Mouse (Mus musculus) stomach, postnatal 0 days (tissue): ENCODE results near the gene Lgr5. TPM values are rescaled to one million over a fixed set of nuclear protein-coding genes. Genes with fewer than 3 reads are reported as not detected.

ENCODE experiments used
- ATAC-seq: fragments of 200-750 bp; cut with Nextera tagmentation; 2 replicates; pipeline ENCODE4 v1.8.0; 2017; ENCODE audit not compliant: low FRiP score, low TSS enrichment
- DNase-seq: peaks from one replicate; pipeline ENCODE4 v3.0.0-alpha.2; 2016; ENCODE audit warnings: low spot score
- H3K27ac ChIP-seq: fragments of 300-500 bp; sonication (generic); replicated peaks from 2 replicates; pipeline ENCODE4 v1.5.1; 2014; ENCODE audit warnings: mild to moderate bottlenecking, control low read depth
- H3K27me3 ChIP-seq: fragments of 300-500 bp; sonication (generic); 2 replicates; pipeline ENCODE4 v1.6.1; 2014; ENCODE audit warnings: low read length; ENCODE audit not compliant: control insufficient read depth, insufficient read depth
- H3K36me3 ChIP-seq: fragments of 300-500 bp; sonication (generic); 2 replicates; pipeline ENCODE4 v1.6.1; 2014; ENCODE audit warnings: low read length, mixed read lengths; ENCODE audit not compliant: control insufficient read depth, insufficient read depth
- H3K4me1 ChIP-seq: fragments of 300-500 bp; sonication (generic); replicated peaks from 2 replicates; pipeline ENCODE4 v1.6.1; 2014; ENCODE audit warnings: antibody characterized with exemption; ENCODE audit not compliant: control insufficient read depth, insufficient read depth
- H3K4me2 ChIP-seq: fragments of 300-500 bp; sonication (generic); replicated peaks from 2 replicates; pipeline ENCODE4 v1.6.1; 2014; ENCODE audit warnings: low read depth, mild to moderate bottlenecking, control low read depth, moderate library complexity
- H3K4me3 ChIP-seq: fragments of 300-500 bp; sonication (generic); 2 replicates; pipeline ENCODE4 v1.5.1; 2014; ENCODE audit warnings: low read depth, low read length, control low read depth
- H3K9ac ChIP-seq: fragments of 300-500 bp; sonication (generic); 2 replicates; pipeline ENCODE4 v1.6.1; 2014; ENCODE audit warnings: mild to moderate bottlenecking, low read length, control low read depth, mixed read lengths
- H3K9me3 ChIP-seq: fragments of 300-500 bp; sonication (generic); 2 replicates; pipeline ENCODE4 v1.6.1; 2016; ENCODE audit warnings: low read length; ENCODE audit not compliant: control insufficient read depth
- CTCF ChIP-seq: IDR thresholded peaks from 2 replicates; pipeline ENCODE4 v1.5.1; 2016; ENCODE audit warnings: antibody characterized with exemption, low read depth, mild to moderate bottlenecking, moderate library complexity
- EP300 ChIP-seq: optimal IDR thresholded peaks from 2 replicates; pipeline ENCODE3; 2016; ENCODE audit warnings: antibody characterized with exemption
- WGBS: fragments of 180-500 bp; shearing (Covaris S2); extraction: QIAGEN DNeasy Blood & Tissue Kit; methylation state at CpG from one replicate; pipeline ENCODE4 v1.1.7; 2014; 5-methylcytosine and 5-hydroxymethylcytosine counted together
- polyA plus RNA-seq: library from polyadenylated mRNA; unstranded; fragments of >200 nt; fragmentation: Nextera tagmentation; extraction: Ambion mirVana; gene quantifications from 2 replicates; pipeline ENCODE4 v1.2.1, GENCODE M21; 2015

Gene Lgr5
- polyA plus RNA-seq, 1 experiment from 2014 or later: 2.9 TPM

DNA sequence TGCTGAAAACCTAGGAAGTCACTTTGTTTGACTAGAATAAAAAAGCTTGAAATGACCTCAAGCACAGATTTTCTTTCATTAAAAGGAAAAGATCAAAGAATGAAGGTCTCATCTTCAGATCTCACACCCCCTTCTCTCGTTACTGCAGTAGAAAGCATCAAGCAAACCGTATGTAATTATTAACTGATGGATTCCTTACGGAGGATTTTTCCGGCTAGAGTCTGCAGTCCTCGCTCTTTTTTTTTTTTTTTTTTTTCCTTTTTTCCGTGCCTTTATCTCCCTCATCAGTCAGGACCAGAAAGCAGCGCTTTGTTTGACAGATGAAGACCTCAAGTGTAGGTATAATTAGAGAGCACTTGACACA is 93.8 kb downstream of the Lgr5 start:
- Histone ChIP-seq H3K4me3 (no peak overlapping the region), H3K27me3 (no peaks in the 10 kb centered on the region), H3K9me3 (no peaks in the 10 kb centered on the region), H3K9ac (no peak overlapping the region), H3K36me3 (no peaks in the 10 kb centered on the region), H3K4me2 (no peak overlapping the region), H3K4me1 (no peaks in the 10 kb centered on the region), H3K27ac (no peak overlapping the region)
- DNase-seq: no peak
- no peak for TF ChIP-seq EP300
- no peak for TF ChIP-seq CTCF
- WGBS: 10% methylated on average over 7 of the region's 7 CpGs
- ATAC-seq: no peak

DNA sequence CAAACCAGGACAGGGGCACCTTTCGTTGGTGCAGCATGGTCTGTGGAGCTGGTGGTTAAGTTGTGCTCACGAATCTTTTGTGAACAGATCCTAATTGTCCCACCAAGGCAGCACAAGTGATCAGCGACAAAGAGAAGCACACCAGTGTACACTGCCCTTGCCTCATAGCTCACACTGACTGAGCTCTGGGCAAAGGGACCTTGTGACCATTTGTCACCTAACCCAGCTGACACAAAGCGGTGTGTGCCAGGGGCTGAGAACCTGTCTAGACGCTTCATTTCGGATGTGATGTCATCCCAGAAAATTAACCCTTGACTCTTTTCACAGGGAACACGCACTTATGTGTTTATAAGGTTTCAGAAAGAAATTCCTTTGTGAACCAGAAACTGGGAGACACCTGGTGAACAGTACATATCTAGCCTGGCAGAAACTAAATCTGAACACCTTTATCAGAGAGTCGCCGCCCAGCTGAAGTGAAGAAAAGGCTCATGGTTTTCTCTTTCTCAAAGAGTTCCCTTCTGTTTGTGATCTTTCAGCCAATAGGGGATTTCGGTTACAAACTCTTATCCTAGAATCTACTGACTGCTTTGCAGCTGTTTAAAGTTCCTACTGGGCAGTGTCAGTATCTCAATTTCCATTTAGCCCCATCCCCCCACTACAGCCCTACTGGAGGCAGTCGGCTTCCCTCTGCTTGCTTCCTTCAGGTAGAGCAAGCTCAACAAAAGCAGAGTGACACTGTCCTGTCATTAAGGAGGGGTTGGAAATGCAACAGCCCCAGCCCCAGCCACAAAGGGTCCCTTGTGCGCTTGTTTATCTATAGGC is 94.4 kb downstream of the Lgr5 start:
- H3K27ac ChIP-seq: no peak overlapping the region
- TF ChIP-seq EP300: no peak
- no peak for TF ChIP-seq CTCF

DNA sequence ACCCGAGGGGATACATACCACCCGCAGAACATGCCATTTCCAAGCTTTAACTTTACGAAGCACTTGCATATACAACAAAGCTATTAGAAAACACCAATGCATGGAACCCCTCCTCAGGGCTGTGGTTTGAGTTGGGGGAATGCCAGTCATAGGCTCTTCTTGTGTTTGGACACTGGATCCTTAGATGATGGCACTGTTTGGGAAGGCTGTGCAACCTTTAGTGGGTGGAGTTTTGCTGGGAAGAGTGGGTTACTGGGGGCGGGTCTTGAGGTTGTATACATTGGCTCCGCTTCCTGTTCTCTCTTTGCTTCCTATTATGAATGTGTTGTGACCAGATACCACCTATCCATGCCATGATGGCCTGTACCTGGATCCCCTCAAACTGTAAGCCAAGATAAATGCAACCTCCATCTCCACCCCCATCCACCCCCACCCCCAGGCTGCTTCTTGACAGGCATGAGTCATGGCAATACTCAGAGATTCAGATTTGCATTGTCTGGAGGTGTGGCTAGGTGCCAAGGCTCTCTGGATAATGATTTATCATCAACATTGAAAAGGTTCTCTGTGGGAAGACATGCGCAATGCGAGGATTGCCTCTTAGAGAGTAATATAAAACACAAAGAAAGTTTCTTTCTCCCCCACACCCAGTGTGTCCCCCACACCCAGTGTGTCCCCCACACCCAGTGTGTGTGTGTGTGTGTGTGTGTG is 95.6 kb downstream of the Lgr5 start:
- Histone ChIP-seq H3K27me3 (no peaks in the 10 kb centered on the region), H3K4me3 (no peak overlapping the region), H3K4me2 (no peak overlapping the region), H3K9me3 (no peaks in the 10 kb centered on the region), H3K9ac (no peak overlapping the region), H3K4me1 (no peaks in the 10 kb centered on the region), H3K27ac (no peak overlapping the region), H3K36me3 (no peaks in the 10 kb centered on the region)
- TF ChIP-seq EP300 (no peak), CTCF (no peak)
- ATAC-seq (no peak), DNase-seq (no peak)
- 89% methylated on average over 7 of the region's 7 CpGs for WGBS

More for the DNA sequence above, 94.4 kb downstream of the Lgr5 start:
- Histone ChIP-seq H3K4me1 (no peaks in the 10 kb centered on the region), H3K4me2 (no peak overlapping the region), H3K9ac (no peak overlapping the region), H3K36me3 (no peaks in the 10 kb centered on the region), H3K4me3 (no peak overlapping the region), H3K27me3 (no peaks in the 10 kb centered on the region), H3K9me3 (no peaks in the 10 kb centered on the region)
- no peak for DNase-seq
- 33% methylated on average over 12 of the region's 12 CpGs for WGBS
- no peak for ATAC-seq

DNA sequence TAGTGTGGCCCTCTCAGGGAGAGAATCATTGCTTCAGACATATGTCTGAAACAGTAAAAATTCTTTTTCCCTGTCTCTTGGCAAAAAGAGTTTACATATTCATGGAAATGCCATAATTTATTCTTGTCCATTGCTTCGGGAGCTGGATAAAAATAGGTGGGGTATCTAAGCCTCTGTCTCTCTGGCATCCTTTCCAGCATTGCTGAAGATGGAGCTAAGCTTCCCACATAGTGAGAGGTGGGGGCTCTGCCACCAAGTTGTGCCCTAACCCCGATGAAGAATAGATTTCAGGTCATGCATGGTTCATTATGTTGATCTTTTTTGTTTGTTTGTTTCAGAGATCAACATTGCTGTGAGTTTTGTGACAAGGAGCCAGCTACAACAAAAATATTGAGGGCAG is 102.0 kb downstream of the Lgr5 start:
- no peaks in the 10 kb centered on the region for H3K36me3 ChIP-seq
- no peak overlapping the region for H3K27ac ChIP-seq
- H3K4me1 ChIP-seq: no peaks in the 10 kb centered on the region
- no peak for ATAC-seq
- TF ChIP-seq CTCF (no peak), EP300 (no peak)
- 65% methylated on average over 2 of the region's 2 CpGs for WGBS
- no peak overlapping the region for H3K4me3 ChIP-seq
- no peak for DNase-seq
- H3K9me3 ChIP-seq: no peaks in the 10 kb centered on the region
- no peak overlapping the region for H3K4me2 ChIP-seq
- H3K27me3 ChIP-seq: no peaks in the 10 kb centered on the region
- no peak overlapping the region for H3K9ac ChIP-seq

DNA sequence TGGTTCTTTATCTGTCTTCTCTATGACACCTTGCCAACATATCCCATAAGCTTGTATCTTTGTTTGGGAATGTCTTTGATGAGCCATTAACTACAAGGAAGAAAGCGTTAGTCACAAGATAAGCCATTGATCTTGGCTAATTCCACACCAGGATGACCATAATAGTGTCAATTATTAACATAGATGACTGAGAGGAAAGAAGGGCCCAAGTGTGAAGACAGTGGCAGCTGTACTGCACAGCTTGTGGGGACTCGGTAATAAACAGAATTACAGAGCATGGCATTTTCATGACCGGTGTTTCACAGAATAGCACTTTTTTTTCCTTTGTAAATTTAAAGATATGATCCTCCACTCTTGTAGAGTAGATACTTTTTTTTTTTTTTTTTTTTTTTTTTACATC is 102.9 kb downstream of the Lgr5 start:
- WGBS: 62% methylated on average over 3 of the region's 3 CpGs
- H3K27me3 ChIP-seq: no peaks in the 10 kb centered on the region
- no peaks in the 10 kb centered on the region for H3K36me3 ChIP-seq
- TF ChIP-seq EP300 (no peak), CTCF (no peak)
- H3K4me1 ChIP-seq: no peaks in the 10 kb centered on the region
- H3K27ac ChIP-seq: no peak overlapping the region
- ATAC-seq: no peak
- H3K4me2 ChIP-seq: no peak overlapping the region
- no peak for DNase-seq
- no peak overlapping the region for H3K4me3 ChIP-seq
- no peak overlapping the region for H3K9ac ChIP-seq
- H3K9me3 ChIP-seq: no peaks in the 10 kb centered on the region
